Comparison of ENCODE assay signal across 8 mouse cellular contexts in genomic region chr9:49488912-49489895, GRCm38 (mm10). TPM values are rescaled to one million over a fixed set of nuclear protein-coding genes. Genes with fewer than 3 reads are reported as not detected.
DNase-seq lines count a peak whose midpoint lies in the region; ATAC-seq and TF ChIP-seq lines count a peak whose summit lies in the region.

No protein-coding gene starts in this region.

- intact Hi-C loops in heart, postnatal 36 days (cut with DNase I): loop anchor here (1.0 kb wide), 2 partner anchors 242 to 408 kb away; partner anchors contain the start of gene Tmprss5

- ATAC-seq in forebrain, embryonic 16.5 days: peak; percentile 66
- ATAC-seq in lung, embryonic 14.5 days (ENCODE audit: insufficient read depth): peak; percentile 36; the same call in 1 of the 2 replicates
- ATAC-seq in neutrophil, adult 5-6 weeks (ENCODE audit: extremely low read depth, insufficient number of reproducible peaks, low FRiP score, poor library complexity, severe bottlenecking): peak; percentile 50

- no peaks in the 10 kb centered on the region for H3K9me3 ChIP-seq in ES-E14 (ENCODE audit: control insufficient read depth, insufficient read depth, low read depth, low read length)
- H3K9me3 ChIP-seq in forebrain, embryonic 16.5 days (ENCODE audit: control insufficient read depth, low read length): no peaks in the 10 kb centered on the region
- H3K9me3 ChIP-seq in lung, embryonic 14.5 days (ENCODE audit: low read depth, low read length): no peaks in the 10 kb centered on the region

- DNase-seq in ES-E14 (ENCODE audit: low read depth, low spot score): peak; percentile 75
- peak; percentile 77 to 89 for DNase-seq in cerebellum, adult 18-20 months
- peak; percentile 87 to 93 for DNase-seq in heart, postnatal 36 days
- DNase-seq in layer of hippocampus, adult 18-20 months (ENCODE audit: low spot score in 2 of 2): peak; percentile 68 to 88
- peak; percentile 89 for DNase-seq in lung, embryonic 14.5 days
- DNase-seq in thymus, adult 18-20 months: peak; percentile 62 to 68

- H3K27ac ChIP-seq in ES-E14 (ENCODE audit: insufficient read depth, low read depth, low read length, poor library complexity, severe bottlenecking): no peak overlapping the region
- H3K27ac ChIP-seq in forebrain, embryonic 16.5 days (ENCODE audit: low read length): no peak overlapping the region
- H3K27ac ChIP-seq in lung, embryonic 14.5 days (ENCODE audit: low read depth): no peak overlapping the region

- in situ Hi-C loops in ES-E14 (cut with MboI; ENCODE audit: low sequenced_read_pairs in 2 of 2, unreplicated experiment in 2 of 2): loop anchor here (5.0 to 25.0 kb wide), 3 partner anchors 404 to 852 kb away; partner anchors contain the start of gene Tmprss5 (in 1 of the 2)

- H3K27me3 ChIP-seq in forebrain, embryonic 16.5 days (replicated peaks; ENCODE audit: control insufficient read depth, insufficient read depth, low read length): no peaks in the 10 kb centered on the region
- no peaks in the 10 kb centered on the region for H3K27me3 ChIP-seq in lung, embryonic 14.5 days (ENCODE audit: insufficient read depth, low read length)

- peak overlapping the region in 1 of 2 experiments; percentile 59; a peak in 2 of 4 replicates for H3K4me3 ChIP-seq in ES-E14 (ENCODE audit: insufficient read depth in 1 of 2, low read depth in 1 of 2, low read length in 2 of 2, poor library complexity in 1 of 2, severe bottlenecking in 1 of 2)
- H3K4me3 ChIP-seq in forebrain, embryonic 16.5 days (replicated peaks; ENCODE audit: low read length): no peak overlapping the region
- no peak overlapping the region for H3K4me3 ChIP-seq in lung, embryonic 14.5 days (ENCODE audit: low read depth, low read length)

- peaks cover 2 to 6% of the 10 kb centered on the region in 2 experiments; a peak in 2 of 4 replicates for H3K4me1 ChIP-seq in ES-E14 (ENCODE audit: control insufficient read depth in 2 of 2, insufficient read depth in 2 of 2, low read length in 2 of 2, poor library complexity in 1 of 2)
- H3K4me1 ChIP-seq in forebrain, embryonic 16.5 days (replicated peaks; ENCODE audit: control insufficient read depth, insufficient read depth, low read length): peaks cover 24% of the 10 kb centered on the region
- no peaks in the 10 kb centered on the region for H3K4me1 ChIP-seq in lung, embryonic 14.5 days (ENCODE audit: insufficient read depth)

- no peaks in the 10 kb centered on the region for H3K36me3 ChIP-seq in ES-E14 (ENCODE audit: control insufficient read depth, insufficient read depth, low read length, poor library complexity, severe bottlenecking)
- H3K36me3 ChIP-seq in forebrain, embryonic 16.5 days (ENCODE audit: control insufficient read depth, insufficient read depth): no peaks in the 10 kb centered on the region
- H3K36me3 ChIP-seq in lung, embryonic 14.5 days (ENCODE audit: insufficient read depth): no peaks in the 10 kb centered on the region

- 32% methylated on average over 16 of the region's 16 CpGs for WGBS in forebrain, embryonic 16.5 days
- 24% methylated on average over 16 of the region's 16 CpGs for WGBS in lung, embryonic 14.5 days

- TF ChIP-seq CTCF in lung, embryonic 14.5 days (IDR thresholded peaks at IDR 0.05; ENCODE audit: low read depth): peak; percentile 100

- H3K9ac ChIP-seq in ES-E14 (ENCODE audit: insufficient read depth, low read depth, low read length, poor library complexity, severe bottlenecking): no peak overlapping the region
- H3K9ac ChIP-seq in forebrain, embryonic 16.5 days (replicated peaks; ENCODE audit: low read depth, low read length): no peak overlapping the region
- H3K9ac ChIP-seq in lung, embryonic 14.5 days: no peak overlapping the region

- H3K4me2 ChIP-seq in forebrain, embryonic 16.5 days (ENCODE audit: low read length): peak overlapping the region; percentile 21
- H3K4me2 ChIP-seq in lung, embryonic 14.5 days: peak overlapping the region; percentile 44; the same call in 1 of the 2 replicates

TF ChIP-seq in ES-E14, 5 proteins besides CTCF, POLR2A, EP300 and RAD21:
- TF ChIP-seq HCFC1 (IDR thresholded peaks at IDR 0.05; ENCODE audit: borderline replicate concordance, insufficient read depth, low read length) (no peak), ZC3H11A (IDR thresholded peaks at IDR 0.05; ENCODE audit: borderline replicate concordance, low read depth, low read length) (peak; percentile 99)

RNA-seq across cellular contexts. Expression of gene Ttc12, which starts 3.2 kb away (rescaled TPM):
- total RNA-seq in ES-E14 (2012; rRNA removed): 2.1 and 2.5 TPM in 2 replicates
- polyA plus RNA-seq in forebrain, embryonic 16.5 days (2015; fragmentation: Nextera tagmentation; extraction: Ambion mirVana): 1.0 and 1.4 TPM in 2 replicates
- total RNA-seq in heart, postnatal 36 days (2021): 10 to 100 TPM in 1 of 2 experiments, 1 to 10 TPM in 1; 9.9 to 12.3 TPM
- 1 to 10 TPM; 1.4 to 1.9 TPM for total RNA-seq in layer of hippocampus, adult 18-20 months (2021)
- 2.1 and 3.0 TPM in 2 replicates for polyA plus RNA-seq in lung, embryonic 14.5 days (2014; fragmentation: Nextera tagmentation; extraction: Ambion mirVana)
- 0.81 and 1.1 TPM in 2 replicates for total RNA-seq in neutrophil, adult 5-6 weeks (2017)
